Mouse (Mus musculus): Measurements from ENCODE around the gene Ypel3.
"Not testable (repeated sequence)": the region's sequence is repeated elsewhere in the genome, so short reads cannot be mapped to it uniquely, and the experiment has no call there.

DNA sequence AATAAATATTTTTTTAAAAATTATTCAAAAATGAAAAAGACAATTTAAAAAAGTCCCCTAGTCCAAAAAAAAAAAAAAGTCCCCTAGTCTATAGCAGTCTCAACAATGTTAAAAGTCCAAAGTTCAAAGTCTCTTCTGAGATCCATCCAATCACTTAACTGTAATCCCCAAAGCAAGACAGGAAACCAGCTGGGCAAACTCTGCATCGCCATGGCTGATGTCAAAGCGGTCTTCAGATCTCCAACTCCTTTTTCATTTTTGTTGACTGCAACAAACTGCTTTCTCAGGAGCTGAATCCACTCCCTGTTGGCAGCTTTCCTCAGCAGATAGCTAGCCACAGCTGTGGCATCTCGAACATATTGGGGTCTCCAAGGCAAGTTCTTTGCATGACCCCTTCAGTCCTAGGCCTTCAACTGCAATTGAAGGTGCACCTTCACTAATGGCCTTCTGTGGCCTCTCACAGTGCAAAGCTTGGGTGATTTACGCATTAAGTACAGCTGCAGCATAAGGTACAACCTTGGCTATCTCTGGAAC is 46.4 kb upstream of the Ypel3 start:
- not testable (repeated sequence) for TF ChIP-seq CTCF, EP300 (IDR thresholded peaks at IDR 0.05; ENCODE audit: low read depth)
